Mouse (Mus musculus) neural tube, embryonic 12.5 days (tissue): ENCODE results near the gene Tom1l2. TPM values are rescaled to one million over a fixed set of nuclear protein-coding genes. Genes with fewer than 3 reads are reported as not detected.
A peak's percentile ranks its signal among the peaks of the same experiment; 100 is the strongest.

Source experiments
- ATAC-seq: fragments of 200-750 bp; cut with Nextera tagmentation; 2 replicates; pipeline ENCODE4 v1.8.0; 2017; ENCODE audit warnings: low read depth, mild to moderate bottlenecking, moderate TSS enrichment, moderate library complexity; ENCODE audit not compliant: low FRiP score
- H3K27ac ChIP-seq: fragments of 300-500 bp; sonication (generic); 2 replicates; pipeline ENCODE4 v1.5.1; 2016
- H3K27me3 ChIP-seq: fragments of 300-500 bp; sonication (generic); replicated peaks from 2 replicates; pipeline ENCODE4 v1.6.1; 2016; ENCODE audit warnings: mild to moderate bottlenecking
- H3K36me3 ChIP-seq: fragments of 300-500 bp; sonication (generic); 2 replicates; pipeline ENCODE4 v1.6.1; 2016; ENCODE audit warnings: mild to moderate bottlenecking
- H3K4me1 ChIP-seq: fragments of 300-500 bp; sonication (generic); 2 replicates; pipeline ENCODE4 v1.6.1; 2016
- H3K4me2 ChIP-seq: fragments of 300-500 bp; sonication (generic); replicated peaks from 2 replicates; pipeline ENCODE4 v1.6.1; 2016; ENCODE audit warnings: mild to moderate bottlenecking
- H3K4me3 ChIP-seq: fragments of 300-500 bp; sonication (generic); 2 replicates; pipeline ENCODE4 v1.5.1; 2016
- H3K9ac ChIP-seq: fragments of 300-500 bp; sonication (generic); 2 replicates; pipeline ENCODE4 v1.6.1; 2016; ENCODE audit warnings: mild to moderate bottlenecking
- H3K9me3 ChIP-seq: fragments of 300-500 bp; sonication (generic); 2 replicates; pipeline ENCODE4 v1.6.1; 2016; ENCODE audit warnings: mild to moderate bottlenecking
- WGBS: fragments of 180-500 bp; shearing (Covaris S2); methylation state at CpG from one replicate; pipeline ENCODE4 v1.1.7; 2016; 5-methylcytosine and 5-hydroxymethylcytosine counted together
- polyA plus RNA-seq: library from polyadenylated mRNA; unstranded; fragments of >200 nt; fragmentation: Nextera tagmentation; extraction: Ambion mirVana; gene quantifications from 2 replicates; pipeline ENCODE4 v1.2.1, GENCODE M21; 2016

The Tom1l2 gene
- polyA plus RNA-seq, 1 experiment from 2014 or later, result 46.7 TPM

DNA sequence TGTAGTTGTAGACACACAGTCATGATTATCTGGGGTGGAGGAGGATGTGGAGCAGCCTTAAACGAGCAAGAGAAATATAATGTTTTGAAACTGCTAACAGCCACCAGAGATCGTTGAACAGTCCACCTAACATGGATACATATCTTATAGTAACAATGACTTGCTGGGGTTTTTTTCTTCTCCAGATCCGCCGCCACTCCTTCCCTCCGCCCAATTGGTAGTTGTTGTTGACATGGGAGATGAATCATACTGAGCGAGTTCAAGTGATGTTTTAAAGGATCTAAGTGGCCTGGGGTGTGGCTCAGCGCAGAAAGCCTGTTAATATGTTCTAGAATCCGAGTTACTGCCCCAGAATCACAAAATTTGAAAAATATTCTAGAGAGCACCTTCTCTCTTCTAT lies 133.1 kb downstream of the Tom1l2 start:
- no peaks in the 10 kb centered on the region for H3K27me3 ChIP-seq
- WGBS, result 54% methylated on average over 8 of the region's 8 CpGs
- no peak for ATAC-seq
- peak overlapping the region; percentile 64 for H3K9ac ChIP-seq
- peaks cover 35% of the 10 kb centered on the region for H3K4me1 ChIP-seq
- peaks cover 6% of the 10 kb centered on the region; the same call in 1 of the 2 replicates for H3K36me3 ChIP-seq
- H3K9me3 ChIP-seq, result no peaks in the 10 kb centered on the region
- H3K27ac ChIP-seq, result no peak overlapping the region
- H3K4me2 ChIP-seq, result peak overlapping the region; percentile 66
- peak overlapping the region; percentile 62 for H3K4me3 ChIP-seq

DNA sequence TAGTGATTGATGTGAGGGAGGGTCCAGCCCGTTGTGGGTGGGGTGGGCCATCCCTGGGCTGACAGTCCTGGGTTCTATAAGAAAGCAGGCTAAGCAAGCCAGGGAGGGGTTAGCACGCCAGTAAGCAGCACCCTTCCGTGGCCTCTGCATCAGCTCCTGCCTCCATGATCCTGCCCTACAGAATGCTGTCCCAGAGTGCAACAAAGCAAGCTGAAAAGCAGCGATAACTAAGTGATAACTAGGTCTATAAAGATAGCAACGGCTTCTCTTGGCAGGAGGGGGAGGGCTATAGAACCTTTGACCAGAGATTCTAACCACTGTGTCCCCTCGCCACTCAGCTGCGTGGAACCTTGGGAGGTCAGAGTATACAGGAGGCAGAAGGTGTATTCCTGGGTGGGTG lies 135.2 kb downstream of the Tom1l2 start:
- H3K36me3 ChIP-seq, result peaks cover 6% of the 10 kb centered on the region; the same call in 1 of the 2 replicates
- ATAC-seq, result no peak
- no peak overlapping the region for H3K4me3 ChIP-seq
- no peaks in the 10 kb centered on the region for H3K27me3 ChIP-seq
- H3K9me3 ChIP-seq, result no peaks in the 10 kb centered on the region
- 90% methylated on average over 7 of the region's 7 CpGs for WGBS
- peaks cover 32% of the 10 kb centered on the region for H3K4me1 ChIP-seq
- no peak overlapping the region for H3K27ac ChIP-seq
- no peak overlapping the region for H3K9ac ChIP-seq
- H3K4me2 ChIP-seq, result no peak overlapping the region

DNA sequence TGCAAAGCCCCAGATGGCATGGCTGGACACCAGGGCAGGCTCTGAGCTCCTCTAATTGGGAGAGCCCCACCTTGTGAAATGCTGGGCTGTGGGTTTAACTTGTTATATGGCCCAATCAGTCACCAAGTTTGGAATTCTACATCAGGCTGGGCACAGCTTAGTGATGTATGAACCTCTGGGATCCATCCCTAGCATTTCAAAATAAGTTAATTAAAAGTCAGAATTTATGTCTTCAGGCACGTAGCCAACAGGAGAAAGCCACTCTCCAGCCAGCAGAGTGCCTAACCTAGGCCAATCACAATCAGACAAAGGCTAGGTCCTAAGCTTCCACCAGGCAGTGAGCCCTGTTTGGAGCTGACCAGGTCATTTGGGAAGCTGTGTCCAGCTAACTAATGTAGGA lies 136.0 kb downstream of the Tom1l2 start:
- Histone ChIP-seq H3K9me3 (no peaks in the 10 kb centered on the region), H3K36me3 (peaks cover 6% of the 10 kb centered on the region; the same call in 1 of the 2 replicates), H3K4me3 (no peak overlapping the region), H3K27ac (no peak overlapping the region), H3K9ac (no peak overlapping the region), H3K4me2 (no peak overlapping the region), H3K27me3 (no peaks in the 10 kb centered on the region), H3K4me1 (peaks cover 38% of the 10 kb centered on the region)
- no peak for ATAC-seq
- 73% methylated on average over 1 of the region's 1 CpGs for WGBS

DNA sequence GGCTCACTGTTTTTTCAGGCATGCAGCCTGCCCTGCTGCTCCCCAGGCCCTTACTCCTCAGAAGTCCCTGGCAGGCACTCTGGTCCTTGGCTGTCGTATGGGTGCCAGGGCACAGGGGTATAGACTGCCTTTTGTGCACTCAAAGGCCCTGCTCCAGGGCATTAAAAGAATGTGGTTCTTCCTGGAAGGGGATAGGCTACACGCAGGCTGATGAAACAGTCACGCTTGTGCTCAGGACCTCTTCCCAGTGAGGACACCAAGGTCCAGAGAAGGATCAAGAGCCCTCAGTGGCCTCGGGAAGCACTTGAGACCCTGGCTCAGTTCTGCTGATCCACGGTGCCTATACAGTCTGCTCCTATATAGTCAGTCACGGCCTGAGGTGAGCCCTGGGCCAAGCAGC lies 139.4 kb downstream of the Tom1l2 start:
- H3K9ac ChIP-seq, result no peak overlapping the region
- ATAC-seq, result no peak
- H3K4me1 ChIP-seq, result peaks cover 56% of the 10 kb centered on the region
- WGBS, result 75% methylated on average over 6 of the region's 6 CpGs
- no peaks in the 10 kb centered on the region for H3K9me3 ChIP-seq
- no peak overlapping the region for H3K4me3 ChIP-seq
- H3K36me3 ChIP-seq, result peaks cover 6% of the 10 kb centered on the region; the same call in 1 of the 2 replicates
- no peak overlapping the region for H3K27ac ChIP-seq
- no peak overlapping the region for H3K4me2 ChIP-seq
- no peaks in the 10 kb centered on the region for H3K27me3 ChIP-seq

DNA sequence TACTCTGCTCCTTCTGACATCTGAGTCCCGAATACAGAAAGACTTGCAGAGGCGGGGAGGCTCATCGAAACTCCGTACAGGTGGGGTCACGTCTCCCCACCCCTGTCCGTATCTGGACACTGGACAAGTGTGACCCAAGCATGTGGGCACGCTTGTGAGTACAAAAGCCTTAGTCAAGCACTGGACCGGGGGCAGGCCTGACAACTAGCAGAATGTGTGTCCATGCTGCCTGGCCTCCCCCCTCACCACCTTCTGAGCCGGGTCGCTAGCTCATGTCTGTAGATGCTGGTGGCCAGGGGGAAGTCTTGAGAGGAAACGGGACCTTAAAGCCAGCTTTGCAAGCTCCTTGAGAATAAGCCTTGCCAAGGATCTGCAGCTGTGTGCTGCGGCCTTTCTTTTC lies 140.9 kb downstream of the Tom1l2 start:
- 69% methylated on average over 12 of the region's 12 CpGs for WGBS
- H3K4me1 ChIP-seq, result peaks cover 62% of the 10 kb centered on the region
- ATAC-seq, result no peak
- no peak overlapping the region for H3K27ac ChIP-seq
- peaks cover 4% of the 10 kb centered on the region for H3K36me3 ChIP-seq
- no peaks in the 10 kb centered on the region for H3K27me3 ChIP-seq
- H3K4me3 ChIP-seq, result no peak overlapping the region
- no peaks in the 10 kb centered on the region for H3K9me3 ChIP-seq
- no peak overlapping the region for H3K9ac ChIP-seq
- 0 out of 2 replicates have a peak overlapping the region, but pooled peaks have one; percentile 12 for H3K4me2 ChIP-seq

DNA sequence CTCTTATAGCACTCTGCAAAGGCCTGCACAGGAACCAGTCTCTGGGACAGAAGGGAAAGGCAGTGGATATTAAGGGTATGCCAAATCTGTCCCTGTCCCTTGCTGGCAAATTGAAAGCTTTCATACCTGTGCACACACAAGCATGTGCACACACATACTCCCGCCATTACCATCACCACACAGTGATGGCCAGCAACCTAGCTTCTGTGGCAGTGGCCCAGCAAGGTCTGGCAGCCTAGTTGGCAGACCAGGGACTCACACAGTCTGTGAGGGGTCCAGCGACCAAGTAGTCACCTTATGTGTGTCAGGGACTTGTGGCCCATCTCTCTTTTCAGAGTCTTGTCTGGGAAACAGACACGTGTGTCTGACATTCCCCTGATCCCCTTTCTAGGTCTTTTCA lies 141.6 kb downstream of the Tom1l2 start:
- Histone ChIP-seq H3K27ac (peak overlapping the region; percentile 21; the same call in 1 of the 2 replicates), H3K4me2 (peak overlapping the region; percentile 71), H3K27me3 (no peaks in the 10 kb centered on the region), H3K9ac (no peak overlapping the region), H3K4me3 (no peak overlapping the region), H3K4me1 (peaks cover 67% of the 10 kb centered on the region), H3K9me3 (no peaks in the 10 kb centered on the region), H3K36me3 (peaks cover 10% of the 10 kb centered on the region)
- no peak for ATAC-seq
- WGBS, result 66% methylated on average over 3 of the region's 3 CpGs

DNA sequence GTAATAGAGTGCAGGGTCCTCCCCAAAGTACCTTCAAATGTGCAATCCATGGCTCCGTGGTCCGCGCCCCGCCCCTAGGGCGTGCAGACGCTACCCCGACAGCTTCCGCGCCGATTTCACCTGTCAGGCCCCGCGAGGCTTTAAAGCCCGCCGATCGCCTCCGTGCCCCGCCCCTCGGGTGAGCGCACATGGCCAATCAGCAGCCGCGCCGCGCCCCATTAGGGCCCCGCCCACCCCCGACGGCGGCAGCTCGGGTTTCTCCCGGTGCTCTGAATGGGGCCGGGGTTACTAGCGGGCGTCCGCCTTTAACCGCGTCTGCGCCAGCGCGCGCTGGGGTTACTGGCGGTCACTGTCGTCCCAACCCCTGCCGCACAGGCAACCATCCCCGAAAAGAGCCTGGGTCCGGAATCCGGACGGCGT lies 142.4 kb downstream of the Tom1l2 start:
- H3K4me2 ChIP-seq, result peak overlapping the region; percentile 71
- H3K27ac ChIP-seq, result peak overlapping the region; percentile 43; the same call in 1 of the 2 replicates
- H3K27me3 ChIP-seq, result no peaks in the 10 kb centered on the region
- ATAC-seq, result peak; percentile 81
- peaks cover 70% of the 10 kb centered on the region for H3K4me1 ChIP-seq
- peak overlapping the region; percentile 41 for H3K4me3 ChIP-seq
- peak overlapping the region; percentile 56 for H3K9ac ChIP-seq
- under 1% methylated on average over 47 of the region's 47 CpGs for WGBS
- peaks cover 18% of the 10 kb centered on the region for H3K36me3 ChIP-seq
- H3K9me3 ChIP-seq, result no peaks in the 10 kb centered on the region

DNA sequence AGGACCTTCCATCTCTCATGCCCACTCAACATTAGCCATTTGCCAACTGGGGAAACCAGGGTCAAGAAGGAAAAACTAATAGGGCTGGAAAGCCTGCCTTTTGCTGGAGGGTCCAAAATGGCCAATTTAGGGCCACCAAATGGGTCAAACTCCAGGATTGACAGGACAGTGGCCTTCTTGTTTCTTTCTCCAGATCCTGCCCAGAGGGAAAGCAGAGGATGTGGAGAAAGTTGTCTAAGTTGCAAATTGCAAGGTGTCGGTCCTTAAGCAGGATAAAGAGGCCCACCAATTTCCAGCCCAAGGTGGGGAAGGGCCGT lies 142.8 kb downstream of the Tom1l2 start:
- H3K4me1 ChIP-seq, result peaks cover 70% of the 10 kb centered on the region
- H3K27ac ChIP-seq, result 0 out of 2 replicates have a peak overlapping the region, but pooled peaks have one; percentile 43
- no peaks in the 10 kb centered on the region for H3K9me3 ChIP-seq
- H3K4me2 ChIP-seq, result peak overlapping the region; percentile 71
- peak overlapping the region; percentile 56 for H3K9ac ChIP-seq
- no peak for ATAC-seq
- H3K4me3 ChIP-seq, result peak overlapping the region; percentile 41
- H3K27me3 ChIP-seq, result no peaks in the 10 kb centered on the region
- peaks cover 23% of the 10 kb centered on the region for H3K36me3 ChIP-seq
- 7% methylated on average over 2 of the region's 2 CpGs for WGBS

DNA sequence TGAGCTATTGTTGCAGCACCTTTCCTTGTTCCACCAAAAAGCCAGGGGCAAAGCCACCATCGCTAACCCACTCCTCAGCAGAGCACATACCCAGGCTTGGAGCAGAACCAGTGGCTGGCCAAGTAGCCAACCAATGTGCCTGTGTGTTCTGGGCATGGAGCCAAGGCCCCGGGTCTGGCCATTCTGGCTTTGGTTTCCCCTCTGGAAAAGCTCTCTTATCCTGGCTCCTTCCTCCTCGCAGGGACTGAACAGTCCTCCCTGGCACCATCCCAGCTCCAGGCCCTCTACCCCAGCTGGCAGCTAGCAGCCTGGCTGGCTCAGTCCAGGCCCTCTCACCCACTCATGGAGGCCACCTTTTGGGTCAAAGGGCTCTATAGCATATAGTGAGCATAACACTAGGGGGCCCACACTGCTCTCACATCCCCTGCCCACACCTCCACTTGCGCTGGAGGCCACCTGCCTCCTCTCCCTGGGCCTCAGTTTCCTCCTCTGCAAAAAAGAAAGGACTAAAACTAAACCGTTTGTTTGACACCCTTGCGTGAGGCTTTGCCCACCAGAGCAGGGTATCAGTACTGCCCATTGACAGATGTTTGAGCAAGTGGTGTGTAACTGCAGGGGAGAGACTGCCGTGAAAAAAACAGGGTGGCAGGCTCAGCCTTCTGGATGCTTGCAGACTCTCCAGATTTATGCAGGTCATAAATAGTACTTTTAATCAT lies 143.3 kb downstream of the Tom1l2 start:
- peak overlapping the region; percentile 56 for H3K9ac ChIP-seq
- H3K36me3 ChIP-seq, result peaks cover 28% of the 10 kb centered on the region
- peak overlapping the region; percentile 71 for H3K4me2 ChIP-seq
- peaks cover 70% of the 10 kb centered on the region for H3K4me1 ChIP-seq
- H3K27me3 ChIP-seq, result no peaks in the 10 kb centered on the region
- no peaks in the 10 kb centered on the region for H3K9me3 ChIP-seq
- WGBS, result 39% methylated on average over 7 of the region's 7 CpGs
- ATAC-seq, result peak; percentile 54
- H3K27ac ChIP-seq, result peak overlapping the region; percentile 62; the same call in 1 of the 2 replicates
- peak overlapping the region; percentile 41 for H3K4me3 ChIP-seq

DNA sequence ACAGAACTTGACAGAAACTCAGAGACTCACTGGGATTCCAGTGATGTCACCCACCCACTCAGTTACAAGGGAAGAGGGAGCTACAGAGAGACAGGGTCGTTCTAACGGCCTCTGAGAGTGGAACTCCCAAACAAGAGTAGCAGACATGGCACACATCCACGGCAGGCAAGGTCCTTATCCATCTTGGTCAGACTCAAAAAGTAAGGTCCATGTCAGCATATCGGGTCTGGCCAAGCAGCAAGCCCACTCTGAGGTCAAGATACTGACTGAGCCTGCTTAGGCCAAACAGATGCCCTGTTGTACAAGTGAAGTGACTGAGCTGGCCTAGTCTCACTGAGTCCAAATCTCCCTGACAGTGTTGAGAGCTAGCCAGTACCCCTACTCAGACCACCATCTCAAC lies 144.0 kb downstream of the Tom1l2 start:
- 58% methylated on average over 4 of the region's 4 CpGs for WGBS
- Histone ChIP-seq H3K27ac (peak overlapping the region; percentile 62; the same call in 1 of the 2 replicates), H3K4me1 (peaks cover 70% of the 10 kb centered on the region), H3K9ac (peak overlapping the region; percentile 56), H3K9me3 (no peaks in the 10 kb centered on the region), H3K27me3 (no peaks in the 10 kb centered on the region), H3K4me3 (peak overlapping the region; percentile 41), H3K36me3 (peaks cover 34% of the 10 kb centered on the region), H3K4me2 (peak overlapping the region; percentile 71)
- no peak for ATAC-seq

DNA sequence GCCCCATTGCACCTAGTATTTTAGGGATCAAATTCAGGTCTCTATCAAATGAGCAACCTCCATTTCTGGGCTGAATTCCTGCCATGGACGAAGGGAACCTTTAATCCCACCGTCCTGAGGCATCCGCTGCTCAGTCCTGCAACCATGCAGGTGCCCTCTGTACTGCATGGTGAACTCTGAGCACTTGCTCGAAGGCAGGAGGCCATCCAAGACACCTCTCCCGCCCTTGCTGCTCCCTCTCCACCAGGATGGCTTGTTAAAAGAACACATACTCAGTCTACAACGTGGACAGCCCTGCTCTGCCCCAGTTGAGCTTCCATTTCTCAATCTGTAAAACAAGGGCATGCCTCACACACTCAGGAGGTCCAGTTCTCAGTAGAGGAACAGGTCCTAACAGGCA lies 144.5 kb downstream of the Tom1l2 start:
- Histone ChIP-seq H3K27ac (0 out of 2 replicates have a peak overlapping the region, but pooled peaks have one; percentile 62), H3K4me3 (peak overlapping the region; percentile 41; the same call in 1 of the 2 replicates), H3K9me3 (no peaks in the 10 kb centered on the region), H3K9ac (peak overlapping the region; percentile 56; the same call in 1 of the 2 replicates), H3K36me3 (peaks cover 39% of the 10 kb centered on the region), H3K27me3 (no peaks in the 10 kb centered on the region), H3K4me2 (peak overlapping the region; percentile 71), H3K4me1 (peaks cover 75% of the 10 kb centered on the region)
- ATAC-seq, result no peak
- WGBS, result 72% methylated on average over 6 of the region's 6 CpGs

DNA sequence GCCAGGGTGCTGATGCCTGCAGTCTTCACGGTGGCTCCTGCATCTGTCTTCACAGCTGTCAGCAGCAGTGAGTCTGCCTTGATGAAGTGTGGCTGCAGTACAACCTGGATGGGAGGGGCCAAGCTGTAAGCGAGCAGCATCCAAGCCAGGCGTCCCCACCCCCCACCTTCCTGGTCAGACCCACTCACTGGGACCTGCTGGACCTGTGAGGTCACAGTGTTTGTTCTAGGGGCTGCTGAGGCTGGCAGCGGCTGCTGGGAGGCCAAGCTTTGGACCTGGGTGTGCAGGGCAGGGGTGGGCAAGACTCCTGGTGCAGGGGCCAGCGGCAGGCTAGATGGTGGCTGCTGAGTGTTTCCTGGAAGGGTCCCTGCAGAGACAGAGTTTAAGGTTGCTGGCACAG lies 146.5 kb downstream of the Tom1l2 start:
- 89% methylated on average over 5 of the region's 5 CpGs for WGBS
- Histone ChIP-seq H3K4me3 (no peak overlapping the region), H3K4me2 (0 out of 2 replicates have a peak overlapping the region, but pooled peaks have one; percentile 6), H3K9ac (0 out of 2 replicates have a peak overlapping the region, but pooled peaks have one; percentile 10), H3K9me3 (no peaks in the 10 kb centered on the region), H3K4me1 (peaks cover 68% of the 10 kb centered on the region), H3K27me3 (no peaks in the 10 kb centered on the region), H3K36me3 (peaks cover 59% of the 10 kb centered on the region), H3K27ac (no peak overlapping the region)
- no peak for ATAC-seq
